Mouse (Mus musculus) hindbrain, embryonic 11.5 days (tissue): ENCODE data around the gene Mertk. TPM values are rescaled to one million over a fixed set of nuclear protein-coding genes. Genes with fewer than 3 reads are reported as not detected.
"Not testable (repeated sequence)": the region's sequence is repeated elsewhere in the genome, so short reads cannot be mapped to it uniquely, and the experiment has no call there.

ENCODE experiments used
- ATAC-seq: fragments of 200-750 bp; cut with Nextera tagmentation; 2 replicates; pipeline ENCODE4 v1.8.0; 2017; ENCODE audit warnings: mild to moderate bottlenecking, moderate TSS enrichment, moderate library complexity; ENCODE audit not compliant: low FRiP score
- DNase-seq: peaks from one replicate; pipeline ENCODE4 v3.0.0-alpha.2; 2015; ENCODE audit warnings: low spot score
- H3K27ac ChIP-seq: fragments of 300-500 bp; sonication (generic); 2 replicates; pipeline ENCODE4 v1.5.1; 2014; ENCODE audit warnings: mild to moderate bottlenecking, low read depth, low read length
- H3K27me3 ChIP-seq: fragments of 300-500 bp; sonication (generic); 2 replicates; pipeline ENCODE4 v1.6.1; 2014; ENCODE audit warnings: mild to moderate bottlenecking, low read length, moderate library complexity, mixed read lengths; ENCODE audit not compliant: control insufficient read depth, insufficient read depth
- H3K36me3 ChIP-seq: fragments of 300-500 bp; sonication (generic); 2 replicates; pipeline ENCODE4 v1.6.1; 2014; ENCODE audit warnings: mild to moderate bottlenecking, low read length, moderate library complexity, mixed read lengths; ENCODE audit not compliant: control insufficient read depth, insufficient read depth
- H3K4me1 ChIP-seq: fragments of 300-500 bp; sonication (generic); replicated peaks from 2 replicates; pipeline ENCODE4 v1.6.1; 2014; ENCODE audit warnings: low read length, mixed read lengths; ENCODE audit not compliant: control insufficient read depth, insufficient read depth
- H3K4me2 ChIP-seq: fragments of 300-500 bp; sonication (generic); replicated peaks from 2 replicates; pipeline ENCODE4 v1.6.1; 2014; ENCODE audit warnings: mild to moderate bottlenecking, low read depth, low read length
- H3K4me3 ChIP-seq: fragments of 300-500 bp; sonication (generic); 2 replicates; pipeline ENCODE4 v1.5.1; 2014; ENCODE audit warnings: low read depth, low read length
- H3K9ac ChIP-seq: fragments of 300-500 bp; sonication (generic); 2 replicates; pipeline ENCODE4 v1.6.1; 2014; ENCODE audit warnings: low read depth, low read length
- H3K9me3 ChIP-seq: fragments of 300-500 bp; sonication (generic); 2 replicates; pipeline ENCODE4 v1.6.1; 2016; ENCODE audit warnings: low read length; ENCODE audit not compliant: control insufficient read depth
- WGBS: fragments of 180-500 bp; shearing (Covaris S2); extraction: QIAGEN DNeasy Blood & Tissue Kit; methylation state at CpG from one replicate; pipeline ENCODE4 v1.1.7; 2014; 5-methylcytosine and 5-hydroxymethylcytosine counted together
- polyA plus RNA-seq: library from polyadenylated mRNA; unstranded; fragments of >200 nt; fragmentation: Nextera tagmentation; extraction: Ambion mirVana; gene quantifications from 2 replicates; pipeline ENCODE4 v1.2.1, GENCODE M21; 2014

Gene Mertk
- 4.4 and 5.0 TPM in 2 replicates for polyA plus RNA-seq

- Histone ChIP-seq H3K4me3 (peak within 1 kb of the TSS; percentile 38), H3K36me3 (no peaks in the 10 kb centered on the region), H3K27ac (no peak within 1 kb of the TSS), H3K9ac (peak within 1 kb of the TSS; percentile 49), H3K4me1 (no peaks in the 10 kb centered on the region), H3K27me3 (no peaks in the 10 kb centered on the region), H3K4me2 (peak within 1 kb of the TSS; percentile 83), H3K9me3 (no peaks in the 10 kb centered on the region)
- under 1% methylated on average over 30 of the region's 30 CpGs for WGBS
- DNase-seq (peak; percentile 81), ATAC-seq (peak; percentile 90)
Observed at GRCm38 (mm10) chr2:128698693-128699181, at the start of gene Mertk. Gene Mertk, plus strand, starts transcription at chr2:128698956.

- ATAC-seq (no peak), DNase-seq (no peak)
Observed at GRCm38 (mm10) chr2:128680661-128681060, 18.1 kb upstream of the Mertk start.

DNA sequence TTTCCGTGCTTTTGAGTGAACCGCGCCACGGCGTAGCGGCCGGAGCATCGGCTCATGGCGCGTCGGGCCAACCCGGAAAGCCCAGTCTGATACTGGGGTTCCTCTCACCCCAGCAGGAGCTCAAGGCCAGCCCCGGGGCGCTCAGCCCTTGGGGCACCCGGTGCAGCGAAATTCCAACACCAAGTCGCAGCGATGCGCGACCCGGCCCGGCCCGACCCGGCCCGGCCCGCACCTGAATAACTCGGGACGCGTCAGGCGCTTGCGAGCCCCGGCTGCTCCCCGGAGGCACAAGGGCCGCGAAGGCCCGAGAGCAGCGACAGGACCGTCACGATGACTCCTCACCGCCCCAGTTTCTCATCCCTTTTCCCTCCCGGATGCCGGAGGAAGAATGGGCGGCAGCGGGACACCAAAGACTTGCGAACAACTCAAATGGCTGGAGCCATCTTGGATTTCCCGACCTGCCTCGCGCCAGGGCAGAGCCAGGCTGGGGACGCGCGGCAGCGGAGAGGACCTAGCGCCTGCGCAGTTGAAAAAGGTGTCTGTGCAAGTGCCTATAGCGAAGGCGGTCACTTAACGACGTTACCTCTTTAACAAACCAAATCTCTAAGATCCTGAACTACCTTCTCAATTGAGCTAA is 11.7 kb upstream of the Mertk start, which contains the start of gene Anapc1:
Gene Anapc1 (minus strand): TSS at position 471 of the 637 bp plus-strand sequence.
- H3K4me3 ChIP-seq: peak within 1 kb of the TSS; percentile 73
- peak; percentile 89 for DNase-seq
- H3K4me2 ChIP-seq: peak within 1 kb of the TSS; percentile 56
- H3K36me3 ChIP-seq: peaks cover 5% of the 10 kb centered on the region; the same call in 1 of the 2 replicates
- no peaks in the 10 kb centered on the region for H3K9me3 ChIP-seq
- peak within 1 kb of the TSS; percentile 59 for H3K27ac ChIP-seq
- no peaks in the 10 kb centered on the region for H3K27me3 ChIP-seq
- peak; percentile 98 for ATAC-seq
- 0% methylated on average over 47 of the region's 58 CpGs for WGBS
- peak within 1 kb of the TSS; percentile 89 for H3K9ac ChIP-seq
- no peaks in the 10 kb centered on the region for H3K4me1 ChIP-seq

More at GRCm38 (mm10) chr2:128680661-128681060, 18.1 kb upstream of the Mertk start:
- H3K4me3 ChIP-seq: no peak overlapping the region
- no peaks in the 10 kb centered on the region for H3K27me3 ChIP-seq
- no peak overlapping the region for H3K4me2 ChIP-seq
- no peak overlapping the region for H3K9ac ChIP-seq
- WGBS: 83% methylated on average over 4 of the region's 4 CpGs
- H3K4me1 ChIP-seq: no peaks in the 10 kb centered on the region
- no peak overlapping the region for H3K27ac ChIP-seq
- no peaks in the 10 kb centered on the region for H3K9me3 ChIP-seq
- peaks cover 15% of the 10 kb centered on the region for H3K36me3 ChIP-seq

DNA sequence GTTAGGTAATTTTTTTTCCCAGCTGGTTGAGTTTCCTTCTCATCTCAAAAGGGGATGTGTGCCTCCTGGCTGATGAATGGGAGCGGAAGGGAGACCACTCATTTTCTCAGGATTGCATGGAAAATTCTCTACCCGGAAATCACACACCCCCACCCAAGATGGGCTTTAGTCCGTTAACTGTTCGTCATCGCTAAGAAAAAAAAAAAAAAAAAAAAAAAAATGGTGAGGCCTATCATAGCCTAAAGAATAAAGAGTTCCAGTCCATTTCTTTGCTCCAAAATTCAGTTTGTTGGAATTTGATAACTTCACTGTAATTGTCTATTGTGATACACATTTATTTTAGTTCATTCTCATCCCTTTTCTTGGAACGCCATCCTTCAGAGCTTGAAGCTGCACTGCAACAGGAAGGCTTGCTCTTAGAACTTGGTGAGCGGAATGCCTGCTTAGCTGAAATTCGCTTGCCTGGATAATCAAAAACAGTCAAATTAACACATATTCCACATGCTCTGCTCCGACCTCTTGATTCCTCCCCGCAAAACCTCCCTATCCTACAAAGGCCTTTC is 11.1 kb upstream of the Mertk start:
- Histone ChIP-seq H3K4me3 (peak overlapping the region; percentile 73), H3K36me3 (0 out of 2 replicates have a peak, but pooled peaks cover 2% of the 10 kb centered on the region), H3K27me3 (no peaks in the 10 kb centered on the region), H3K27ac (no peak overlapping the region), H3K9me3 (no peaks in the 10 kb centered on the region), H3K4me2 (peak overlapping the region; percentile 56), H3K4me1 (no peaks in the 10 kb centered on the region), H3K9ac (peak overlapping the region; percentile 89)
- 50% methylated on average over 10 of the region's 10 CpGs for WGBS
- ATAC-seq (peak; percentile 91), DNase-seq (peak; percentile 33)

DNA sequence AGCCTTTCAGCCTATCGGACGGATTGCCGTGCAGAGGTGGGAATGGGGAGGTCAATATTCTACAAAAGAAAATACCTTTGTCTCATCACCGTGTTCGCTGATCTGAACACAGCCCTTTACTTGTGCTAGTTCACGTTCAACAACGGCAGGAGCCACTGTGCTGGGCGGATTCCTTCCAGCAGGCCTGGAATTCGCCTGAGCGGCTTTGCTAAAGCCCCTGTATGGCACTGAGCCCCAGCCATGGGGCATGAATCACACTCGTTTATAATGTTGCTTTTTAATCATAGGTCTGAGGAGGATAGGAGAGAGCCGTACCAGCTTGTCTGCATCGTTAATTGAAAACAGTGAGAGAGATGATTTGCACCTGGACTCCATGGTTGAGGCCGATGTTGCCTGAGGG is 6.4 kb upstream of the Mertk start:
- H3K4me1 ChIP-seq: no peaks in the 10 kb centered on the region
- H3K27me3 ChIP-seq: no peaks in the 10 kb centered on the region
- H3K9ac ChIP-seq: no peak overlapping the region
- no peak overlapping the region for H3K27ac ChIP-seq
- H3K4me3 ChIP-seq: no peak overlapping the region
- 80% methylated on average over 14 of the region's 14 CpGs for WGBS
- H3K36me3 ChIP-seq: no peaks in the 10 kb centered on the region
- H3K9me3 ChIP-seq: no peaks in the 10 kb centered on the region
- no peak overlapping the region for H3K4me2 ChIP-seq
- DNase-seq (no peak), ATAC-seq (no peak)

DNA sequence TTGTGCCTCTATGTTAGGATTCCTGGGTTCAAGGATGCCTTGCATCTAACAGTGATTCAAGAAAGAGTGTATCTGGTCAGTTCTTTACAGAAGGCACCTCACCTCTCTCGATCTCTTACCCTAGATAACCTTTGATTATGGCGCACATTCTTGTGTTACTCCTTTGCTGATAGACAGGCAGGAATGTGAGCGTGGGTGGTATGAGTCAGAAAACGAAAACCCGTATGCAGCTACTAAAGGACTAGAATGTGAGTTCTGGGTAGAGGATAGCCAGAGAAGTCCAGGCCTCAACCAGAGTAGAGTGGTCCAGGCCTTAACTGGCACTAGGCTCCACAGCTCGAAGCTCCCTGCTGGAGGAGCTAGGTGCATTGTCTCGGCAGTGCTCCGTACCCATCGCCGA is 6.0 kb upstream of the Mertk start:
- no peaks in the 10 kb centered on the region for H3K36me3 ChIP-seq
- no peaks in the 10 kb centered on the region for H3K4me1 ChIP-seq
- WGBS: 91% methylated on average over 10 of the region's 10 CpGs
- H3K4me3 ChIP-seq: no peak overlapping the region
- ATAC-seq (no peak), DNase-seq (no peak)
- no peak overlapping the region for H3K4me2 ChIP-seq
- no peak overlapping the region for H3K9ac ChIP-seq
- no peaks in the 10 kb centered on the region for H3K27me3 ChIP-seq
- no peak overlapping the region for H3K27ac ChIP-seq
- no peaks in the 10 kb centered on the region for H3K9me3 ChIP-seq

DNA sequence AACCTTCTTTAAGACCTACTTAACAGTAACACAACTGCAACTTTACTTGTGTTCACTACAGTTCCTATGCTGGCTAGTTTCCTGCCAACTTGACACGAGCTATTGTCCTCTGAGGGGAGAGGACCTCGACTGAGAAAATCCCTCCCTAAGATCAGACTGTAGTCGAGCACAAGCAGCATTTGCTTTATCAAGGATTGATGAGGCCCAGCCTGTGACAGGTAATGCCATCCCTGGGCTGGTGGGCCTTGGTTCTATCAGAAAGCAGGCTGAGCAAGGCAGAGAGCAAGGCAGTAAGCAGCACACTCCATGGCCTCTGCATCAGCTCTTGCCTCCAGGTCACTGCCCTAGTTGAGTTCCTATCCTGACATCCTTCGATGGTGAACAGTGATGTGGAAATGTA is 5.5 kb upstream of the Mertk start:
- H3K4me1 ChIP-seq: no peaks in the 10 kb centered on the region
- H3K36me3 ChIP-seq: no peaks in the 10 kb centered on the region
- DNase-seq (no peak), ATAC-seq (no peak)
- no peak overlapping the region for H3K4me3 ChIP-seq
- 74% methylated on average over 4 of the region's 4 CpGs for WGBS
- H3K27ac ChIP-seq: no peak overlapping the region
- no peak overlapping the region for H3K9ac ChIP-seq
- H3K9me3 ChIP-seq: no peaks in the 10 kb centered on the region
- no peak overlapping the region for H3K4me2 ChIP-seq
- H3K27me3 ChIP-seq: no peaks in the 10 kb centered on the region

GRCm38 (mm10) chr2:128693828-128694227 is 4.9 kb upstream of the Mertk start:
- not testable (repeated sequence) for H3K4me3 ChIP-seq, H3K4me2 ChIP-seq, H3K36me3 ChIP-seq, H3K4me1 ChIP-seq, DNase-seq, H3K27ac ChIP-seq, ATAC-seq, H3K9me3 ChIP-seq, H3K27me3 ChIP-seq, H3K9ac ChIP-seq
- WGBS: 100% methylated on average over 2 of the region's 3 CpGs

DNA sequence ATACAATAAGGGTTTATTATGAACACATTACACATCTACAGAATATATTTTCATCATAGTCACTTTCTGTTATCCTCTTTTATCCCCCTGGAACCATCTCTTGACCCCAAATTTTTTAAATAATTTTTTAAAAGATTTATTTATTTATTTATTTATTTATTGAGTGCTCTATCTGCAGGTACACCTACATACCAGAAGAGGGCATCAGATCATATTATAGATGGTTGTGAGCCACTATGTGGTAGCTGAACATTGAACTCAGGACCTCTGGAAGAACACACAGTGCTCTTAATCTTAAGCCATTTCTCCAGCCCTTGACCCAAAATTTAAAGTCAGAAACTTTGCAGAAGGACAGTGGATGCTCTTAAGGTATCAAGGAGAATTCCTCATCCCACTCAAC is 4.2 kb upstream of the Mertk start:
- Histone ChIP-seq H3K4me1 (no peaks in the 10 kb centered on the region), H3K9me3 (no peaks in the 10 kb centered on the region), H3K4me2 (no peak overlapping the region), H3K9ac (no peak overlapping the region), H3K27me3 (no peaks in the 10 kb centered on the region), H3K4me3 (no peak overlapping the region), H3K36me3 (no peaks in the 10 kb centered on the region), H3K27ac (no peak overlapping the region)
- DNase-seq (no peak), ATAC-seq (no peak)
